Mouse (Mus musculus): ENCODE results near the gene Taf10.

DNA sequence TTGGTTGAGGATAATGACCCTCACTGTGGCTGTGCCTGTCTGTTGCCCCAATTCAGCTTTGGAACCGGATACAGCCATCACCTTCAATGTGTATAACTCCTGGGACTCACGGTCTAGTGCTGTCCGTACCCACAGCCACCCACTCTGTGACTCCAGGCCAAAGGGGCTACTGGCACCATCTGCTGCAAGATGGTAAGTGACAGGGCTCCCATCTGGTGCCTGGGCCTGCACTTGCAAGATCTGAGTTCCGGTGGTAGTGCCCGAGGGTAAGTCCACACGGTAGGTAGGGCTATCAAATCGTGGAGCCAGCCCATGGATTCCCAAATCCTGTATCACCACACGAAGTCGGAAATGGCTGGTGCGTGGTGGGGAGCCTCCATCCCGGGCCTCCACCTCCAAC, 20.2 kb upstream of the Taf10 start:
- TF ChIP-seq CTCF (IDR thresholded peaks at IDR 0.05; ENCODE audit: insufficient read depth, low read length) (no peak), POLR2A (IDR thresholded peaks at IDR 0.05; ENCODE audit: borderline replicate concordance, extremely low read depth, low read depth, low read length) (no peak)

Measured in lung, adult 2 months (tissue).